Mouse (Mus musculus): ENCODE measurements around the gene Rbbp4. TPM values are rescaled to one million over a fixed set of nuclear protein-coding genes. Genes with fewer than 3 reads are reported as not detected.

Gene Rbbp4
- total RNA-seq, 1 experiment from 2014 or later = 128 TPM

GRCm38 (mm10) chr4:129313886-129314285 is 21.3 kb downstream of the Rbbp4 start:
- ATAC-seq (replicated peaks in 1 of 2; ENCODE audit: insufficient read depth in 1 of 2, low FRiP score in 2 of 2, low TSS enrichment in 1 of 2, low read depth in 1 of 2, poor library complexity in 2 of 2, severe bottlenecking in 2 of 2) = no peak

DNA sequence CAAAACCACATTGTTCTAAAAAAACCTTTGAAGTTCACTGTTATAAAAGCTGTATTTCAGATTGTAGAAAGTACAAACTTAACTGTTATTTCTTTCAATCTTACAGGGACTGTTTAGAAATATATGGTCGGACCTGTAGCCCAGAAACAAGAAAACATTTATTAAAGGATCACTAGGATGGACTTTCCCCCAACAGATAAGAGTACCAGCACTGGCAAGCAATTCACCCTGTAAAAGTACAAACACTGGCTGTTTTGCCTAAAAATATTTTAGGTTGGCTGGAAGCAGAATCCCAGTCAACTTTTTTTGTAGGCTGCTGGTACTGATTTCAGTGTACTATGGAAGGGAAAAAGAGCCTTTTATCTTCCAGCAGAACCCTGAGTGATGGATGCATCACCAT is 27.2 kb downstream of the Rbbp4 start:
- no peak for ATAC-seq (replicated peaks in 1 of 2; ENCODE audit: insufficient read depth in 1 of 2, low FRiP score in 2 of 2, low TSS enrichment in 1 of 2, low read depth in 1 of 2, poor library complexity in 2 of 2, severe bottlenecking in 2 of 2)

DNA sequence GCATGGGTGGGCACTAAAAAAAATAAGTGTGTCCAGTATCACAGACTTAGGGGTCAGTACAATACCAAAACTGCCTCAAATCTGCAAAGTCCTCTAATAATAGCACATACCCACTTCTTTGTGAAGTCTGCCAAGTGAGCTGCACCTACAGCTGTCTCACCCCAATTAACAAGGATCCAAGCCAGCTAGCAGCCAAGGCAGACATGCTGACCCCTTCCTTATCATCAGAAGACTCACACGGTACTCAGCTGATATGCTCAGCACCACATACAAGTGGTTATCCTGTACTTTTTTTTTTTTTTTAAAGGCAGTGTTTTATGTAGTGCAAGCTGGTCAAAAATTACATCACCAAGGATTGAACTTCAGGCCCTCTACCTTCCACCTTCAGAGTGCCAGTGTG is 30.9 kb downstream of the Rbbp4 start:
- ATAC-seq (replicated peaks in 1 of 2; ENCODE audit: insufficient read depth in 1 of 2, low FRiP score in 2 of 2, low TSS enrichment in 1 of 2, low read depth in 1 of 2, poor library complexity in 2 of 2, severe bottlenecking in 2 of 2) = no peak

- ATAC-seq (replicated peaks in 1 of 2; ENCODE audit: insufficient read depth in 1 of 2, low FRiP score in 2 of 2, low TSS enrichment in 1 of 2, low read depth in 1 of 2, poor library complexity in 2 of 2, severe bottlenecking in 2 of 2) = no peak
Measured at GRCm38 (mm10) chr4:129303816-129304215, 31.4 kb downstream of the Rbbp4 start.

DNA sequence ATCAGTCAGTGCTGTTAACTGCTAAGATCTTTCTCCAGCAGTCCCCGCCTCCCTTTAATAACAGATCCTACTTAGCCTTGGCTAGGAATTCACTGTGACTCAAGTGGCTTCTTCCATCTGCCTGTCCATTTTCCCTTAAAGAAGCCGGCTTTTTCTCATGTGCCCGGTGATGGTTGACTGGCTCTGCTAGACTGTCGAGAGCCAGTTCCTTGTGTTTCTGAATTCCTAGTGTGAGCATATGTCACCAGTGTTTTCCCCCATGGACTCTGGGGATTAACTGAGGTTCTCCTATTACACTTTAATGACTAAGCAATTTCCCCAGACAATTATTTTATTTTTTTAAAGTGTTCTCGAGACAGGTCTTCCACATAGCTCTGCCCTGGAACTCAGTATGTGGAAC is 31.8 kb downstream of the Rbbp4 start:
- ATAC-seq (replicated peaks in 1 of 2; ENCODE audit: insufficient read depth in 1 of 2, low FRiP score in 2 of 2, low TSS enrichment in 1 of 2, low read depth in 1 of 2, poor library complexity in 2 of 2, severe bottlenecking in 2 of 2) = no peak

- ATAC-seq (replicated peaks in 1 of 2; ENCODE audit: insufficient read depth in 1 of 2, low FRiP score in 2 of 2, low TSS enrichment in 1 of 2, low read depth in 1 of 2, poor library complexity in 2 of 2, severe bottlenecking in 2 of 2) = no peak
Measured at GRCm38 (mm10) chr4:129299121-129299520, 36.0 kb downstream of the Rbbp4 start.

GRCm38 (mm10) chr4:129297724-129298123 is 37.4 kb downstream of the Rbbp4 start:
- ATAC-seq (replicated peaks in 1 of 2; ENCODE audit: insufficient read depth in 1 of 2, low FRiP score in 2 of 2, low TSS enrichment in 1 of 2, low read depth in 1 of 2, poor library complexity in 2 of 2, severe bottlenecking in 2 of 2) = 0 out of 4 replicates have a peak, but pooled peaks of 1 of the 2 experiments have one; percentile 12

- no peak for ATAC-seq (replicated peaks in 1 of 2; ENCODE audit: insufficient read depth in 1 of 2, low FRiP score in 2 of 2, low TSS enrichment in 1 of 2, low read depth in 1 of 2, poor library complexity in 2 of 2, severe bottlenecking in 2 of 2)
Measured at GRCm38 (mm10) chr4:129296066-129296465, 39.1 kb downstream of the Rbbp4 start.

- ATAC-seq (replicated peaks in 1 of 2; ENCODE audit: insufficient read depth in 1 of 2, low FRiP score in 2 of 2, low TSS enrichment in 1 of 2, low read depth in 1 of 2, poor library complexity in 2 of 2, severe bottlenecking in 2 of 2) = no peak
Measured at GRCm38 (mm10) chr4:129295188-129295587, 40.0 kb downstream of the Rbbp4 start.

GRCm38 (mm10) chr4:129293702-129294101 is 41.5 kb downstream of the Rbbp4 start:
- ATAC-seq (replicated peaks in 1 of 2; ENCODE audit: insufficient read depth in 1 of 2, low FRiP score in 2 of 2, low TSS enrichment in 1 of 2, low read depth in 1 of 2, poor library complexity in 2 of 2, severe bottlenecking in 2 of 2) = no peak

- ATAC-seq (replicated peaks in 1 of 2; ENCODE audit: insufficient read depth in 1 of 2, low FRiP score in 2 of 2, low TSS enrichment in 1 of 2, low read depth in 1 of 2, poor library complexity in 2 of 2, severe bottlenecking in 2 of 2) = no peak
Measured at GRCm38 (mm10) chr4:129292831-129293230, 42.3 kb downstream of the Rbbp4 start.

- ATAC-seq (replicated peaks in 1 of 2; ENCODE audit: insufficient read depth in 1 of 2, low FRiP score in 2 of 2, low TSS enrichment in 1 of 2, low read depth in 1 of 2, poor library complexity in 2 of 2, severe bottlenecking in 2 of 2) = no peak
Measured at GRCm38 (mm10) chr4:129289671-129290070, 45.5 kb downstream of the Rbbp4 start.

GRCm38 (mm10) chr4:129288067-129288466 is 47.1 kb downstream of the Rbbp4 start:
- no peak for ATAC-seq (replicated peaks in 1 of 2; ENCODE audit: insufficient read depth in 1 of 2, low FRiP score in 2 of 2, low TSS enrichment in 1 of 2, low read depth in 1 of 2, poor library complexity in 2 of 2, severe bottlenecking in 2 of 2)

GRCm38 (mm10) chr4:129287472-129287981 is 47.6 kb downstream of the Rbbp4 start, which contains the start of gene Sync:
TSS of gene Sync (plus strand) at chr4:129287617.
- ATAC-seq (replicated peaks in 1 of 2; ENCODE audit: insufficient read depth in 1 of 2, low FRiP score in 2 of 2, low TSS enrichment in 1 of 2, low read depth in 1 of 2, poor library complexity in 2 of 2, severe bottlenecking in 2 of 2) = no peak

- no peak for ATAC-seq (replicated peaks in 1 of 2; ENCODE audit: insufficient read depth in 1 of 2, low FRiP score in 2 of 2, low TSS enrichment in 1 of 2, low read depth in 1 of 2, poor library complexity in 2 of 2, severe bottlenecking in 2 of 2)
Measured at GRCm38 (mm10) chr4:129286683-129287471, 48.3 kb downstream of the Rbbp4 start.

- ATAC-seq (replicated peaks in 1 of 2; ENCODE audit: insufficient read depth in 1 of 2, low FRiP score in 2 of 2, low TSS enrichment in 1 of 2, low read depth in 1 of 2, poor library complexity in 2 of 2, severe bottlenecking in 2 of 2) = peak in 1 of 2 experiments; percentile 42; a peak in 1 of 4 replicates
Measured at GRCm38 (mm10) chr4:129286001-129286682, 49.0 kb downstream of the Rbbp4 start.

GRCm38 (mm10) chr4:129284685-129285084 is 50.5 kb downstream of the Rbbp4 start:
- ATAC-seq (replicated peaks in 1 of 2; ENCODE audit: insufficient read depth in 1 of 2, low FRiP score in 2 of 2, low TSS enrichment in 1 of 2, low read depth in 1 of 2, poor library complexity in 2 of 2, severe bottlenecking in 2 of 2) = no peak

GRCm38 (mm10) chr4:129283226-129283625 is 51.9 kb downstream of the Rbbp4 start:
- no peak for ATAC-seq (replicated peaks in 1 of 2; ENCODE audit: insufficient read depth in 1 of 2, low FRiP score in 2 of 2, low TSS enrichment in 1 of 2, low read depth in 1 of 2, poor library complexity in 2 of 2, severe bottlenecking in 2 of 2)

All from hematopoietic stem cell, adult 5-6 weeks (primary cell).